Mouse (Mus musculus): ENCODE measurements around the gene Pnmal1. TPM values are rescaled to one million over a fixed set of nuclear protein-coding genes. Genes with fewer than 3 reads are reported as not detected.
A peak's percentile ranks its signal among the peaks of the same experiment; 100 is the strongest.

The Pnmal1 gene
- total and polyA plus RNA-seq, 2 experiments from 2014 or later, result 41.2 to 65.2 TPM

DNA sequence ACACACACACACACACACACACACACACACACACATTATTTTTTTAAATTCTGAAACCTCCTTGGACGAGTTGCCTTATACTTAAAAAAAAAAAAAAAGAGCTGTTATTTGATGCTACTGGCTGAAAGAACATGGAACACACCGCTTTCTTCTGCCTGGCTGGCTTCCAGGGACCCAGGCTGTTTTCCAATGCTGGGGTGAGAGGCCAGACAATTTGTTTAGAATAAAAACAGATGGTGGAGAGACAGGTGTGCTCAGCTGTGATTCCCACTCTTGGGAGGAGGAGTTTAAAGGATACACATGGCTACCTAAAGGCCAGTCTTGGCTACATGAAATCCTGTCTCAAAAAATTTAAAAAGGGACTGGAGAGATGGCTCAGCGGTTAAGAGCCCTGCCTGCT, 28.9 kb downstream of the Pnmal1 start:
- Histone ChIP-seq H3K9ac (replicated peaks; ENCODE audit: low read length, poor library complexity, severe bottlenecking) (no peak overlapping the region), H3K27me3 (ENCODE audit: insufficient read depth, low read length) (no peaks in the 10 kb centered on the region), H3K36me3 (ENCODE audit: insufficient read depth, low read length) (no peaks in the 10 kb centered on the region), H3K4me2 (ENCODE audit: low read depth, low read length, poor library complexity, severe bottlenecking) (no peak overlapping the region), H3K9me3 (ENCODE audit: low read length) (no peaks in the 10 kb centered on the region), H3K4me3 (ENCODE audit: low read depth, low read length) (no peak overlapping the region), H3K4me1 (ENCODE audit: insufficient read depth, low read length) (peaks cover 30% of the 10 kb centered on the region), H3K27ac (ENCODE audit: low read depth, low read length) (peak overlapping the region; percentile 71; the same call in 1 of the 2 replicates)
- ATAC-seq (ENCODE audit: low FRiP score) (no peak), DNase-seq (ENCODE audit: low spot score) (peak; percentile 40)
- TF ChIP-seq CTCF (IDR thresholded peaks at IDR 0.05), result no peak
- 39% methylated on average over 3 of the region's 3 CpGs for WGBS

DNA sequence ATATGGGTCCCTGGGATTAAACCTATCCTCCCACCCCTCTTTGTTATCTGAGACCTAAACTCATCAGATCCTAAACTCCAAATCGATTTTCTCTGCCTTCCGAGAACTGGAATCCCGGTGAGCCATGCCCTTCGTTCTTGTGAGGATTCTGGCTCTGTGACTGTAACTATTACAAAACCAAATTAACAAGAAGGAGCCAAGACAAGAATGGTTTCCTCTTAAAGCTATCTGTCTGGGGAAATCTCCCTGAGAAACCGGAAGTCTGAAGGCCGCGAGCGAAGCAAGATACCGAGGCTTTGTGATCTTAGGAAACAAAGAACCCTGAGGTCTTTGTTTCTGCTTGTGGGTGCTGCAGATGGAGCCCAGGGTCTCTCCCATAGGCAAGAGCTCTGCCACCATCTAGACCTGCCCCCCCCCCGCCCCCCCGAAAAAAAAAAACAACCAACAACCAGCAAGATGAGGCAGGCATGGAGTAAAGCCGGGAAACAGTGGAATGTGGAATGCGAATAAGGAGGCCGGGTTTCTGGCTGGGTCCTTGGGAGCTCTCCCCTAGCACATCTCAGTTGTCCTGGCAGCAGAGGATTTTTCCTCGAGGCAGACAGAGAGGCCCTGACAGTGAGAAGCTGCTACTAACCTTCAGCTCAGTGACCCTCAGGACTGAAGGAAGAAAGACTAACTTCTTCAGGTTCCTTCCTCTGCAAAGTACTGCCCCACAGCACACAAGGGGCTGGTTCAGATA, 30.7 kb downstream of the Pnmal1 start:
- ATAC-seq (ENCODE audit: low FRiP score) (no peak), DNase-seq (ENCODE audit: low spot score) (no peak)
- Histone ChIP-seq H3K36me3 (ENCODE audit: insufficient read depth, low read length) (no peaks in the 10 kb centered on the region), H3K9me3 (ENCODE audit: low read length) (no peaks in the 10 kb centered on the region), H3K4me2 (ENCODE audit: low read depth, low read length, poor library complexity, severe bottlenecking) (no peak overlapping the region), H3K9ac (replicated peaks; ENCODE audit: low read length, poor library complexity, severe bottlenecking) (0 out of 2 replicates have a peak overlapping the region, but pooled peaks have one; percentile 24), H3K4me3 (ENCODE audit: low read depth, low read length) (no peak overlapping the region), H3K4me1 (ENCODE audit: insufficient read depth, low read length) (peaks cover 19% of the 10 kb centered on the region), H3K27me3 (ENCODE audit: insufficient read depth, low read length) (no peaks in the 10 kb centered on the region), H3K27ac (ENCODE audit: low read depth, low read length) (peak overlapping the region; percentile 39)
- no peak for TF ChIP-seq CTCF (IDR thresholded peaks at IDR 0.05)
- 21% methylated on average over 15 of the region's 15 CpGs for WGBS

DNA sequence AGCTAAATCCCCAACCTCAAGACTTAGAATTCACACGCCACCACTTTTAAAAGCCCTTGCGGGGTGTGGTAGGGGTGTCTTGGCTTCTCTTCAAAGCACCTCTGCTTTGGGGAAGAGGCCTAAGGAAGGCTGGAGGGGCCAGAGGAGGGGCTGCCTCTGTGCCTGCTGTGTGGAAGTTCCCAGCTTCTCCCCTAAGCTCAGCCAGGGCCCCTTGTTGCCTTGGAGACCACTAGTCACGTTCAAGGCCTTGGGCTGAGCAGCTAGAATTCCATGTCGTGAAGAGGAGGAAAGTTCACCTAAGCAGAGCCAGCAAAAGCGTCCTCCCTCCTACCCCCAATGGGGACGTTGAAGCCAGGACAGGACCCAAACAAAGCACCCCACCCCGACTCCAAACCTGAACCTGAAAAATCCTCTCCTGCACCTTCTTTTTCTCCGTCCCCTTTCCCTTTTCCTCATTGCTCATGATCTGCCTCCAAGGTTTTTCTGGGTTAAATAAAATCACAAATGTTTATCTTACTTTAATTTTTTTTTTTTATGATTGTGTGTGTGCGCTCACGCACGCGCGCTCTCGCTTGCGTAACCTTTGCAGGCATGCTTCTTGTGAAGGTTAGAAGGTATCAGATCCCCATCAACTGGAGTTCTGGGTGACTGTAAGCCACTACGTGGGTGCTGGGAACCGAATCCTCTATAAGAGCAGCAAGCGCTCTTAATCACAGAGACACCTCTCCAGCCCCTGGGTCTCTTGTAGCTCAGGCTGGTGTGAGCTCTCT, 32.4 kb downstream of the Pnmal1 start:
- H3K9me3 ChIP-seq (ENCODE audit: low read length), result no peaks in the 10 kb centered on the region
- 0 out of 2 replicates have a peak, but pooled peaks have one; percentile 44 for ATAC-seq (ENCODE audit: low FRiP score)
- WGBS, result 50% methylated on average over 18 of the region's 18 CpGs
- H3K27me3 ChIP-seq (ENCODE audit: insufficient read depth, low read length), result no peaks in the 10 kb centered on the region
- no peak overlapping the region for H3K4me3 ChIP-seq (ENCODE audit: low read depth, low read length)
- peak overlapping the region; percentile 15; the same call in 1 of the 2 replicates for H3K4me2 ChIP-seq (ENCODE audit: low read depth, low read length, poor library complexity, severe bottlenecking)
- no peak for TF ChIP-seq CTCF (IDR thresholded peaks at IDR 0.05)
- H3K4me1 ChIP-seq (ENCODE audit: insufficient read depth, low read length), result peaks cover 19% of the 10 kb centered on the region
- peak overlapping the region; percentile 63 for H3K27ac ChIP-seq (ENCODE audit: low read depth, low read length)
- H3K9ac ChIP-seq (replicated peaks; ENCODE audit: low read length, poor library complexity, severe bottlenecking), result 0 out of 2 replicates have a peak overlapping the region, but pooled peaks have one; percentile 29
- no peaks in the 10 kb centered on the region for H3K36me3 ChIP-seq (ENCODE audit: insufficient read depth, low read length)
- peak; percentile 69 for DNase-seq (ENCODE audit: low spot score)

DNA sequence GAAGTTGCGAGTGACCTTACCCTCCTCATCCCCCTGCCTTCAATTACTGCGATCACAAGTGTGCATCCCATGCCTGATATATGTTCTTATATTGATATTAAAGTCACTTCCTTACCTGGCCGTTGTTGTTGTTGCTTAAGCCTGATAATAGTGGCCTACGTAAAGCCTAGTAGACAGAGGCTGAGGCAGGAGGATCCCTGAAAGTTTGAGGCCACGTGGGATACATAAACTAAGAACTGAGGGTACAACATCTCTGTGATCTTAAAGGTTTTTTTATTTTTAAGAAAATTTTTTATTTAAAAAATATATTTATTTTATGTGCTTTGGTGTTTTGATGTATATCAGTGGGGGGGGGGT, 33.0 kb downstream of the Pnmal1 start, which contains the start of gene Ccdc8:
Gene Ccdc8 (plus strand): TSS at position 258 of the 357 bp plus-strand sequence.
- no peak for ATAC-seq (ENCODE audit: low FRiP score)
- WGBS, result 94% methylated on average over 5 of the region's 5 CpGs
- no peaks in the 10 kb centered on the region for H3K36me3 ChIP-seq (ENCODE audit: insufficient read depth, low read length)
- no peak for DNase-seq (ENCODE audit: low spot score)
- no peaks in the 10 kb centered on the region for H3K9me3 ChIP-seq (ENCODE audit: low read length)
- peak within 1 kb of the TSS; percentile 63 for H3K27ac ChIP-seq (ENCODE audit: low read depth, low read length)
- no peak for TF ChIP-seq CTCF (IDR thresholded peaks at IDR 0.05)
- peak within 1 kb of the TSS; percentile 30 for H3K4me3 ChIP-seq (ENCODE audit: low read depth, low read length)
- H3K27me3 ChIP-seq (ENCODE audit: insufficient read depth, low read length), result no peaks in the 10 kb centered on the region
- peaks cover 18% of the 10 kb centered on the region for H3K4me1 ChIP-seq (ENCODE audit: insufficient read depth, low read length)
- peak within 1 kb of the TSS; percentile 44; the same call in 1 of the 2 replicates for H3K4me2 ChIP-seq (ENCODE audit: low read depth, low read length, poor library complexity, severe bottlenecking)
- H3K9ac ChIP-seq (replicated peaks; ENCODE audit: low read length, poor library complexity, severe bottlenecking), result 0 out of 2 replicates have a peak within 1 kb of the TSS, but pooled peaks have one; percentile 29

DNA sequence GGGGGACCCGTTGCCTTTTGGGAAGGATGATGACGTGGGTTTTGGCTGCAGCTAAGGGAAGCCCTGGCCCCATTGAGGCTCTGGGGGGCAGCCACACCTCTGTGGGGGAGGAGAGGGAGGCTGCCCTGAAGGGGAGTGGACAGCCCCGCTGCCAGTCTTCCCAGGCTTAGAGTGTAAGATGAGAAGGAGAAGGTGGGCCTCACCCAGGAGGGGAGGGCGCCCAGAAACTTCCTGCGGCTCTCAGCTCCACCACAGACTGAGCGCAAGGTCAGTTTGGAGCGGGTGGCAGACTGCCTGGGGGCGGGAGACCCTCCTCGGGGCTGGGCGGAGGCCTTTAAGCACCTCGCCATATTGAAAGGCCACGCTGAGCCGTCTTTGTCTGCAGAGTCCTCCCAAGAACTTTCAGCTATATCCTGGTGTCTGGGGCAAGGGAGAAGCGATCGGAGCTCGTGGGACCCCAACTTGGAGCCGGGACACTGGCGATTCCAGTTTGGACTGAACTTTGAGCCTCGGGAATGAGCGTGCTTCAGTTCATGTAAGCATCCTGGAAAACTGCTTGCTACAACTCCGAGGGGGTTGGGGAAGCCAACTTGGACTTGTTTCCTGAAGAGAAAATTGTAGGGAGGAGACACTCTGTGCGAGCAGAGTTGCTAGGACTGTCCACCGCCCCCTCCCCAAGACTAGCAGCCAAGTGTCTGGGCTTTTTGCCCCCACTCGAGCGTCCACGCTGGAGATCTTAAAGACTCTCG, 34.3 kb downstream of the Pnmal1 start:
- Histone ChIP-seq H3K4me3 (ENCODE audit: low read depth, low read length) (peak overlapping the region; percentile 30), H3K36me3 (ENCODE audit: insufficient read depth, low read length) (no peaks in the 10 kb centered on the region), H3K27me3 (ENCODE audit: insufficient read depth, low read length) (no peaks in the 10 kb centered on the region), H3K4me2 (ENCODE audit: low read depth, low read length, poor library complexity, severe bottlenecking) (peak overlapping the region; percentile 44), H3K4me1 (ENCODE audit: insufficient read depth, low read length) (peaks cover 16% of the 10 kb centered on the region), H3K9ac (replicated peaks; ENCODE audit: low read length, poor library complexity, severe bottlenecking) (peak overlapping the region; percentile 50), H3K9me3 (ENCODE audit: low read length) (no peaks in the 10 kb centered on the region), H3K27ac (ENCODE audit: low read depth, low read length) (peak overlapping the region; percentile 32; the same call in 1 of the 2 replicates)
- ATAC-seq (ENCODE audit: low FRiP score) (peak; percentile 60), DNase-seq (ENCODE audit: low spot score) (peak; percentile 75)
- TF ChIP-seq CTCF (IDR thresholded peaks at IDR 0.05), result no peak
- 13% methylated on average over 26 of the region's 27 CpGs for WGBS
